Mouse (Mus musculus): ENCODE data around the gene Pde4c.

Gene Pde4c

DNA sequence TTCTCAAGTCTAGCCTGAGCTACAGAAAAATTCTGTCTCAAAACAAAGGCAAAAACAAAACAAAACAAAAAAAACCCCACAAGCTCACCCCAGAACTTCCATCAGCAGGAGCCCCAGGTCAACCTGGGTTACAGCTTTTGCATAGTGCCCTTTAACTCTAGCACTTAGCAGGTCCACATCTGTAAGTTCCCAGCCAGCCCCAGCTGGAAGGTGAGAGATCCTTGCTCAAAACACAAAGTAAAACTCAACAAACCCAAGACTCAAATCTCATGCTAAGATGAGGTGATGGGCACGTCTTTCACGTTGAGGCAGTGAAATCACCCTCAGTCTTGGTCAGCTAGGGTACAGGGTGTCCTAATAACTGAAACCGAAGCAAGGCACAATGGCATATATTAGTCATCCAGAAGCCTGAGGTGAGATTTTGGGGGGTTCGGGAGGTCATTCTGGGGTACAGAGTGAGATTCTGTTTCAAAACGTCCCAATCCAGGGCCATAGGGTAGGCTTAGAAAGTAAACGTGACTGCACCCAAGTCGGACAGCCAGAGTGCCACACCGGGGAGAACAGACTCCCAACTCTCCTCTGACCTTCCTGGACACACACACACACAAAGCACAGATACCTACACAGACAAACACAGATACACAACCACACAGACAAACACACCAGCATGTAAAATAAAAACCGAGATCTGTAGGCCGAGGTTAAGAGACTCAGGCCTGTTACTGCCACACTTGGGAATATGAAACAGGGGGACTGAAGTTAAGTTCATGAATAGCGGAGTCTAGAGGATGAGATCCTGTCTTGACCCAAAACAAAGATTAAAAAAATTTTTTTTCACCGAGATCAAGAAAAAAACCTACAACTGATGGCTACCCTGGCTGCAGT, 25.9 kb upstream of the Pde4c start:
- DNase-seq (ENCODE audit: low read depth, low spot score), result no peak

GRCm38 (mm10) chr8:70698310-70699109, 25.0 kb upstream of the Pde4c start, which contains the start of gene Jund:
Gene Jund (plus strand): TSS chr8:70698949.
- DNase-seq (ENCODE audit: low read depth, low spot score), result peak; percentile 98

DNA sequence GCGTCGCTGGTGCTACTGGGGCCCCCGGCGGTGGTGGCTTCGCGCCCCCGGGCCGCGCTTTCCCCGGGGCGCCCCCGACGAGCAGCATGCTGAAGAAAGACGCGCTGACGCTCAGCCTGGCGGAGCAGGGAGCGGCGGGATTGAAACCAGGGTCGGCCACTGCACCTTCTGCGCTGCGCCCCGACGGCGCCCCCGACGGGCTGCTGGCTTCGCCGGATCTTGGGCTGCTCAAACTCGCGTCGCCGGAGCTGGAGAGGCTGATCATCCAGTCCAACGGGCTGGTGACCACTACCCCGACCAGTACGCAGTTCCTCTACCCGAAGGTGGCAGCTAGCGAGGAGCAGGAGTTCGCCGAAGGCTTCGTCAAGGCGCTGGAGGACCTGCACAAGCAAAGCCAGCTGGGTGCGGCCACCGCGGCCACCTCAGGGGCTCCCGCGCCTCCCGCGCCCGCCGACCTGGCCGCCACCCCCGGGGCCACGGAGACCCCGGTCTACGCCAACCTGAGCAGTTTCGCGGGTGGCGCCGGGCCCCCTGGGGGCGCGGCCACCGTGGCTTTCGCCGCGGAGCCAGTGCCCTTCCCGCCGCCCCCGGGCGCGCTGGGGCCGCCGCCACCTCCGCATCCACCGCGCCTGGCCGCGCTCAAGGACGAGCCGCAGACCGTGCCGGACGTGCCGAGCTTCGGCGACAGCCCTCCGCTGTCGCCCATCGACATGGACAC, 24.2 kb upstream of the Pde4c start:
- DNase-seq (ENCODE audit: low read depth, low spot score), result peak; percentile 52

DNA sequence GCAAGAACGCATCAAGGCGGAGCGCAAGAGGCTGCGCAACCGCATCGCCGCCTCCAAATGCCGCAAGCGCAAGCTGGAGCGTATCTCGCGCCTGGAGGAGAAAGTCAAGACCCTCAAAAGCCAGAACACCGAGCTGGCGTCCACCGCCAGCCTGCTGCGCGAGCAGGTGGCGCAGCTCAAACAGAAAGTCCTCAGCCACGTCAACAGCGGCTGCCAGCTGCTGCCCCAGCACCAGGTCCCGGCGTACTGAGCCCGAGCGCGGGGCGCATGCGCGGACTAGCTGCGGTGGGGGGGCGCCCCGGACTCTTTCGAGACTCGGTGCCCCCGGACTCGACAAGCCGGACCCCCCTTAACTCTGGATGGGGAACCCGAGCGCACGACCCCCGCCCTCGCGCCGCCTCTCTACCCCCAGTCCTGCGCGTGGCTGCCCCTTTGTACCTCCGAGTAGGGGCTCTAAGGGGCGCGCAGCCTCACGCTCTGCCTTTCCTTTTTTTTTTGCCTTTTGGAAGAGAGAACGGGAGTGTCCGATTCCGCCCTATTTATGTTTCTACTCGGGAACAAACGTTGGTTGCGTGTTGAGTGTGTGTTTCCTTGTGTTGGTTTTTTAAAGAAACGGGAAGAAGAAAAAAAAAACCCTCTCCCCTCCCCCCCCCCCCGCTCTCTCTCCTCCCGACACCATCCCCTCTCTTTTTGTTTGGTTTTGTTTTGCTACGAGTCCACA, 23.5 kb upstream of the Pde4c start:
- DNase-seq (ENCODE audit: low read depth, low spot score), result peak; percentile 71

DNA sequence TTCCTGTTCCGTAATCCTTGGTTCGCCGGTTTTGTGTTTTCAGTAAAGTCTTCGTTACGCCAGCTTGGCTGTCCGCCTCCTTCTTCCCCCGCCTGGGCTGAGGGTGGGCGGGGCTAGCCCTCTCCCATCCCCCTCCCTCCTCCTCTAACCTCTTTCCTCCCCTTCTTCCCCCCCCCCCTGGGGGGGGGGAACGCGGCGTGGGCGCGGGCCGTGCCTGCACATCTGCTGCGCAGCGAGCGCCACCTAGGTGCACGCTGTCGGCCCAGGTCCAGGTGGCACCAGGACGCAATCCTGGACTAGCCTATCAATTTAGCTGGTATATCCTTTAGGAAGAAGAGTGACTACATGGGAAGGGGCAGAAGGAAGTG, 23.0 kb upstream of the Pde4c start:
- DNase-seq (ENCODE audit: low read depth, low spot score), result peak; percentile 91

GRCm38 (mm10) chr8:70701048-70701981, 22.2 kb upstream of the Pde4c start:
- no peak for DNase-seq (ENCODE audit: low read depth, low spot score)

DNA sequence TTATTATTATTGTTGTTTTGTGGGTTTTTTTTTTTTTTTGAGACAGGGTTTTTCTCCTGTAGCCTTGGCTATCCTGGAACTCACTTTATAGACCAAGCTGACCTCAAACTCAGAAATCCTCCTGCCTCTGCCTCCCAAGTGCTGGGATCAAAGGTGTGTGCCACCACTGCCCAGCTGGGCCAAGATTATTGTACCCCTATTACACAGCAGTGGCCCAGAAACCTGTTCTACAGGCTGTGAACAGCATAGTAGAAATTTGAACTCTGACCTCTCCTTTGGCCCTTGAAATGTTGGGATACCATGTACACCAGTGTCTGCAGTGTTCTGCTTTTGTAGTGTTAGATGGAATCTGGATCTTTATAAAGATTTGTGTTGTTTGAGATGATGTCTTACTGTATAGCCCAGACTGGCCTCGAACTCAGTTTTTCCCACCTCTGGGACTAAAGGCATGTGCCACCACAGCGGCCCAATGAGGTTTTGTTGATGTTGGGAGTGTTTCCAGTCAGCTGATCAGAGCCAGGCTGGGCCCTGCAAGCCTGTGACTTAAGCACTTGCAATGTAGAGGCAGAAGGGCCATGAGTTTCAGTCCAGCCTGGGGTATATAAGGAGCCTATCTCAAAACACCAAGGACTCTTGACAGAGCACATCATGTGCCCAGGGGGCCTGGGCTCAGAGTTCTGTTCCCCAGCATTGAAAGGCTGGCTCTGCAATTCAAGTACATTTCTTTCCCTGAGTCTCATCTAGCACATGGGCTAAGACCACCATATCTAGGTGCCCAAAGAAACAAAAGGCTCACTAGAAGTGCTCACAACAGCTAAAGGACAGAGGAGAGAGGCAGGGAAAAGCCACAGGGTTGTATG, 21.3 kb upstream of the Pde4c start:
- no peak for DNase-seq (ENCODE audit: low read depth, low spot score)

GRCm38 (mm10) chr8:70702842-70703182, 20.7 kb upstream of the Pde4c start:
- no peak for DNase-seq (ENCODE audit: low read depth, low spot score)

DNA sequence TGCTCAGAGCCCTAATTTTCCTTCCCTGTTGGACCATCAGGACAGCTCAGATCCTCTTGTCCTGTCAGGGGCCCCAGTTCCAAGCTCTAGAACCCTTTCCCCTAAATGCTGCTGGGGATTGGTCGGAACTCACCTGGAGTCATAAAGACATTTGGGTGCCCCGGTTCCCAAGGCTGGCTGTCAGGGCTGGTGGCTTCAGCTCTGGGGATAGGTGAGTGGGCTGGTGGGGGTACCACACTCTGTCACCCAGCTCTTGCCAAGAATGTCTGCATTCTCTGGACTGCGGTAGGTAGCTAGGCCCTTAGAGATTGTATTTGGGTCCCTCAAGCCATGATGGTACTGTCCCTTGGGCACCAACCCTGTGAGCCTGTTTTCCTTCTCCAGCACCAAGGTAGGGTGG, 20.2 kb upstream of the Pde4c start, which contains the start of gene Iqcn:
Gene Iqcn (plus strand): TSS at position 171 of the 400 bp plus-strand sequence.
- DNase-seq (ENCODE audit: low read depth, low spot score), result no peak

- DNase-seq (ENCODE audit: low read depth, low spot score), result no peak
Measured at GRCm38 (mm10) chr8:70708281-70708680, 15.2 kb upstream of the Pde4c start.

DNA sequence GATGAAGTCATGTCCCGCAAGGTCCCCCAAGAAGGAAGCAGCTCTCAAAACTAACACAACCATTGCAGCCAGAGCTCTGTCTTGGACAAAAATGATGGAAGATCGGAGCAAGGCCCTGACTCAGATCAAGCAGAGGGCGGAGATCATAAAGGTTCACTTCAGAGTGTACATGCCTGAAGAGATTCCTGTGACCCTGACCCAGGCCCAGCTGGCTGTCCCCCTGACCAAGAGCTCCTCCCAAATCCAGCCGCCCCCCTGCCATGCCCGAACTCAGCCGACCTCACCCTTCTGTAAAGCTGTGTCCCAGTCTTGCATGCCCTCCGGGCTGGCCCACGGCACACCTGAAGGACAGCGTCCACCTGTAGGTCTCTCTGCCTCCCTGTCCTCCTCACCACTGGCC, 13.7 kb upstream of the Pde4c start:
- DNase-seq (ENCODE audit: low read depth, low spot score), result no peak

DNA sequence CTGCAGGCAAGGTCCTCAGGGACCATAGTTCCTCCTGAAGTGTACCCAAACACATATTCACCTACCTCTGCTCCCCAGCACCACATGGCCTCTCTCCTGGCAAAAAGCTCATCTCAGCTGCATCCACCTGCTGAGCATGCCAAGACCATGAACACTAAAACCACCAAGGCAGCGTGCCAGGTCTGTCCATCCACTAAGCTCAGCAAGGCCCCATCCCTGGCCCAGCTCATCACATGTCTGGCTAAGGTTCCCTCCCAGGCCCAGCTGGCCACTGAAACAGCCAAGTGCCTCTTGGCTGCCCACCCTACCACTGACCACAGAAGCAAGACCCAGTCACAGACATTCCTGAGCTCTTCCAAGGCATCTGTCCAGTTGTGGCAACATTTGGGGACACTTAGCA, 13.2 kb upstream of the Pde4c start:
- no peak for DNase-seq (ENCODE audit: low read depth, low spot score)

- no peak for DNase-seq (ENCODE audit: low read depth, low spot score)
Measured at GRCm38 (mm10) chr8:70711041-70711440, 12.5 kb upstream of the Pde4c start.

GRCm38 (mm10) chr8:70713991-70714390, 9.5 kb upstream of the Pde4c start:
- DNase-seq (ENCODE audit: low read depth, low spot score), result no peak

DNA sequence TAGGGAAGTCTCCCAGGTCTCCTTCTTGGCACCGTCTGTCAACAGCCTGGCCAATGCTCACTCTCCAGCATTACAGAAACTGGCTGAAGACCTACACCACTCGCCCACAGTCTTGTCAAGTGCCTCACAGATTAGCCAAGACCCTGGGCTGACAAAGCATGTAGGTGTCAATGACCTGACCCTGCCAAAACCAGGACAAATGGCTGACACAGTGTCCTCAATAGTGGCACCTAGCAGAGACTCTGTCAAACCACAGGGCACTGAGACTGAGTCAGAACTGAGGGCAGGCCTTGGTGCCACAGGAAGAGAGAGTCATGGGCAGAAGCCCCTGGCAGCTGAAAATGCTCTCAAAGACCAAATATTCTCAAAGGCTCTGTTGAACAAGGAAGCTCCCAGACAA, 8.4 kb upstream of the Pde4c start:
- no peak for DNase-seq (ENCODE audit: low read depth, low spot score)

DNA sequence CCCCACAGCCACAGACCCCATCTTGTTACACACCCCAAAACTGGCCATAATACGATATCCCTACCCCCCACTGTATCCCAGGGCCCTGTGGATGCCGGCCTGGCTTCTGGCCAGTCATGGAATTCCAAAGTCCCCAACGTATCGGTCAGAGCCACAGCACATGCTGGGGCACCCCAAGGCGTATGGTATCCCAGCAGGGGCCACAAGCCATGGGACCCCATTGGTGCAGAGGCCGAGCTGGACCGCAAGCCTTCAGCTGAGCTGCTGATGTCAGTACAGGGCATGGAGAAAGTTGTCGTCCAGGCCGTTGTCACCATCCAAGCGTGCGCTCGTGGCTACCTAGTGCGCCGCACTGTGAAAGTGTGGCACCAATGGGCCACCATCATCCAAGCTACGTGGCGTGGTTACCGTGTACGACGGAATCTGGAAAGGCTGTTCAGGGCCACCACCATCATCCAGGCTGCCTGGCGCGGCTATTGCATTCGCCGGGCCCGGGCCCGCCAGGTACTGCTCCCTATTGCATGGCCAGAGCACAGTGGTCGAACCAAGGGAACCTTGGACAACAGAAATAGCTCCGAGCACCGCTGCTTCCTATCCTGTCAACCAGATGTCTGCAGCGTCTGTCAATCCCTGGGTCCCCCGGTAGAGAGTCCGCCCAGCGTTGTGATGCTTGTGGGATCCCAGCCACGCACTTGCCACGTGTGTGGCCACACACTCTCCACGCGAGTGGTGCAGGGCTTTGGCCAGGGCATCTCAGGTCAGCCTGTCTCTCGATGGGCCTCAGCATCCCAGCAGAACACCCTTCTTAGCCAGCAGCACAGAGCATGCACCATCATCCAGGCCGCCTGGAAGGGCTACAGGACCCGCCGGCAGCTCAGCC, 6.8 kb upstream of the Pde4c start:
- no peak for DNase-seq (ENCODE audit: low read depth, low spot score)

DNA sequence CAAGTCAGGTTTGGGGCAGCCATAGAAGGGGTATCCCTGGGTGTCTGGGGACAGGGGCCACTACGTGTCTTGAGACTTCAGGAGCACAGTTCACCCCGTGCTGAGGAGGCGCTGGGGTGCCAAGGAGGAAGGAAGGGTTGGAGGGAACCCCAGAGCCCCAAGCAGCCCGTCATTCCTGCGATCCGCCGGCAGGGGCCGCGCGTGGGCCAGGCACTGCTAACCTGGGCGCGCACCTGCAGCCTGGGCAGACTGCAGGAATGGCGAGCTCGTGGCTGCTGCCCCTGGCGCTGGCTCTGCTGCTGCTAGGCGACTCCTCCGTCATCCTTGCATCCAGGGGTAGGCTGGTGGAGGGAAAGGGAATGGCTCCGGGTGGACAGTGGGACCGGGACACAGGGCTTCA, 5.2 kb upstream of the Pde4c start, which contains the start of gene Gm3336:
Gene Gm3336 (plus strand): TSS at position 247 of the 400 bp plus-strand sequence.
- peak; percentile 78 for DNase-seq (ENCODE audit: low read depth, low spot score)

DNA sequence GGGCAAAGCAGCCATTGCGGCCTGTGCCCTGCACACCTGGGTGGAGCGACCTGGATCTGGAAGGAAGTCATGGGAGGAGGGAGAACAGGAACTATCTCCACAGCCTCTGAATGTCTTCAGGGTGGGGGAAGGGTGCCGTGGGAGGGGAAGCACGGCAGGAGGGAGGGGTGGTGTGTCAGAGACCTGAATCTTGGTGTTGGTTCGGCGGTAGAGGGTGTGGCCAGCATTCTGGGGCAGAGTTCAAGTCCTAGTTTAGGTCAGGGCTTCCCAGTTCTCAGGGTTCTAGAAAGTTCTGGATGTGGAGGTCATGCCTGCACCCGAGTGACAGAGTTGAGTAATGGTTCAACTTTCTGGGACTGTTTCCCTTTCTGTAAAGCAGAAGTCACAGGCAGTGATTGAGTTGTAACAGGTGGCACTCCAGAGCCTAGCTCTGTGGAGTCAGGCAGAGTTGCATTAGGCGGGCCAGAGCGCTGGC, 3.7 kb upstream of the Pde4c start:
- no peak for DNase-seq (ENCODE audit: low read depth, low spot score)

Measured in R1 (cell line).